Mouse (Mus musculus) layer of hippocampus, adult 9-11 months (tissue): ENCODE results near the gene Cd1d1.

Experiments
- DNase-seq: peaks from one replicate; pipeline ENCODE4 v3.0.0; 2022

The Cd1d1 gene

DNA sequence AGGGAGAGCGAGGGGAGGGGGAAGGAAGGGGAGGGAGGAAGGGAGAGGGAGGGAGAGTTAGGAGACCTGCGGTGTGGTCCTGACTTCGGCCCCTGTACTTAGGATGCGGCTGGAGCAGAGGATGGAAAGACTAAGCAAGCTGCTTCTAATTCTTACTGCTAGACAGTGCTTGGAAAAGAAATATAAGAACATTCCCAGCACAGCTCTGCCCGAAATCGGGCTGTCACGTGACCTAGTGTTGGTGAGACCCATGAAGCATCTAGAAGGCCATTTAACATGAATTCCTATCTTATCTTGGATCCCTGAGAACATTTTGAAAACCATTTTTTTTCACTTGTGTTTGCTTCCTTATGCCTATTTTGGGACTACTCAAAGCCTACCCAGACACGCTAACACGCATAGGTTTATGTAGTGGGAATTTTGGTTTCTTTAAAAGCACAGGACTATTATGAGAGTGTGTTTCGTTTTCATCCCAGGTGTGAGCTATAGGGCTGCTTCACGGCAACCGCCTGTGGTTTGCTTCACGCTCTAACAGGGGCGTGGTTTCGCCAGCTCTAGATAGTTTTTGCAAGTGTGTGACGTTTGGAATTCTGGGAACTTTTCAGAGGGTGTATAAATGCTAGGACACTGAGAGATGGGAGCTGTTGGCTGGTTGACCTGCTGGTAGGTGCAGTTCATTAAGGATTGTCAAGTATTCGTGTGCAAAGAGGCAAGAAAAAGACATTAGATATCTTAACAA lies 38.4 kb downstream of the Cd1d1 start:
- DNase-seq, result no peak

DNA sequence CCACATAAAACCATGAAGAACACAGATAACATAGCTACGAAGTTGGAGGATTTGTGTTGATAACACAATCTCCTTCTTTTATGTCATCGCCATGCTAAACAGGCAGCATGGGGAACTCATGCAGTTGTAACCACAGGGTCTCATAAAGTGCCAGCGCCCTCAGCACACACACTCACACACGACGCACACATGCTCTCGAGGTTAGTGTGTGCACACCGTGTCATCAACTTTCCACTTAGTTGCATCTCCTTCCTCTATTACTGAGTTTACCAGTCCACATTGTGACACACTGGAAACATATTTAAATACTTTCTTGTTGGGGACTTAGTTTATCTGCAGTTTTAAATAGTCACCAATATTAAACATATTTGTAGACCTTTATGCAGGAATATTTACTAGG lies 40.2 kb downstream of the Cd1d1 start:
- DNase-seq, result no peak

DNA sequence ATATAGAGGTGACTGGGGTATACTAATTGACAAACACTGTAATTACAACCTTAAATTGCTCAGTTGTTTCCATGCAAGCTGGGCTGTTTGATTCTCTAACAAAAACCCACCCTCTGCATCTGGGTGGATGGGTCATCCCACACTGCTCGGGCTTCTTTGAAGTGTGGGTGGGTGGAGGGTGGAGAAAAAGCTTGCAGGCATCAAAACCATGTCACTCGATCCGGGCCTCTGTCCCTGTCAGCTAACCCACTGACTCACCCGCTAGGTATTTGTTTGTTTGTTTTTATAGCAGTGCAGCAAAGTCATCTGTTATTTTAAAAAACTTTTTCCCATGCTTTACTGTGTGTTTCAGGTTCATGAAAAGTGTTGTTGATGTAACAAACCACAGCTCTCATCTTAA lies 43.9 kb downstream of the Cd1d1 start:
- DNase-seq, result no peak

DNA sequence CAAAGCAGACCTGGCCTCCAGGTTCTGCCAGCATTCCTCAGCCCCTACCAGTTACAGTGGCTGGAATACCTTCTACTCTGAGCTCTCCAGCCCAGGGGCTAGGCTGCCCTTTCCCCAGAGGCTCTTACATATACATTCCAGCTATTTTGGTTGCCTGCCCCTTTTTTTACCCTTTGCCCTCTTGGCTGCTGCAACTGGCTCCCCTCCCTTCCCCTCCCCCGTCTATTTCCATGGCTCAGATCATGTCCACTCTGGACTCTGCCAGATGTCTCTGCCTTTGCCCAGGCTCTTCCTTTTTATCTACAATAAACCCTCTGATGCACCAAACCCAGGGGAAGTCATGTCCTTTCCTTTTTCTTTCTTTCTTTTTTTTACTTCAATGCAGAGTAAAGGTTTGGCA lies 44.7 kb downstream of the Cd1d1 start:
- DNase-seq, result no peak

- no peak for DNase-seq
These were observed 45.4 kb downstream of the Cd1d1 start for GRCm38 (mm10) chr3:86953819-86954218.

DNA sequence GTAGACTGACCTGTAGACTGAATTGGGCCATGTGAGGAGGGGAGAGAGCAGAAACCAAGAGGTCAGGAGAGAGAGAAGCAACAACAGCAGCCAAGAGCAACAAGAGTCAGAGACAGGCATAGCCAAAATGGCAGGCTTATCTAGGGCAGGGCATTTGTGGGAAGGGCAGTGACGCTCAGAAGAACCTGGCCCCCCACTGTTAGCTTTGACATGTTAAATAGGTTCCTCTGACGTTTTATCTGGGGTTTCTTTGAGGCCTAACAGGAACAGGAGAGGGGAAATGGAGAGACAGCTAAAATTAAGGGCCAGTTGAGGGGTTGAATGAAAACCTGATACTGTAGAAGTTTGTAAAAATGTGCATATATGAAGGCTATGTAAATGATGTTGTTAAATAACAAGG lies 48.6 kb downstream of the Cd1d1 start:
- no peak for DNase-seq
